Mouse (Mus musculus) liver, adult 2 months (tissue): ENCODE measurements at regions not wholly inside any gene's neighbourhood (a gene's known extent, or its start where the extent isn't known, plus 50 kb on each side); places are given as distances from the start of the nearest gene placed in this dataset.

Source experiments
- DNase-seq: peaks from one replicate; pipeline ENCODE4 v3.0.0-alpha.2; 2011; ENCODE audit warnings: low read depth, low spot score; ENCODE audit errors: extremely low read depth
- H3K27ac ChIP-seq: fragments of 200-500 bp; replicated peaks from 2 replicates; pipeline ENCODE4 v1.5.1; 2012; ENCODE audit warnings: low read depth, mild to moderate bottlenecking, control low read depth, inconsistent platforms, low read length; ENCODE audit not compliant: insufficient read depth
- H3K27me3 ChIP-seq: fragments of 200-500 bp; 2 replicates; pipeline ENCODE4 v1.6.1; 2012; ENCODE audit warnings: mild to moderate bottlenecking, moderate library complexity, low read length, inconsistent platforms; ENCODE audit not compliant: control insufficient read depth, insufficient read depth
- H3K36me3 ChIP-seq: fragments of 200-500 bp; 2 replicates; pipeline ENCODE4 v1.6.1; 2012; ENCODE audit warnings: low read length, inconsistent platforms; ENCODE audit not compliant: control insufficient read depth, insufficient read depth
- H3K4me1 ChIP-seq: fragments of 200-500 bp; 2 replicates; pipeline ENCODE4 v1.6.1; 2011; ENCODE audit warnings: low read length; ENCODE audit not compliant: control insufficient read depth, insufficient read depth
- H3K4me3 ChIP-seq: fragments of 200-500 bp; 2 replicates; pipeline ENCODE4 v1.5.1; 2011; ENCODE audit warnings: low read depth, mild to moderate bottlenecking, control low read depth, low read length, moderate library complexity; ENCODE audit not compliant: insufficient read depth
- H3K79me2 ChIP-seq: fragments of 200-500 bp; 2 replicates; pipeline ENCODE4 v1.6.1; 2012; ENCODE audit warnings: inconsistent platforms, mild to moderate bottlenecking, low read length, moderate library complexity; ENCODE audit not compliant: control insufficient read depth, insufficient read depth
- H3K9ac ChIP-seq: fragments of 200-500 bp; 2 replicates; pipeline ENCODE4 v1.6.1; 2012; ENCODE audit warnings: low read depth, mild to moderate bottlenecking, control low read depth, inconsistent platforms, low read length
- CTCF ChIP-seq: fragments of 200-500 bp; IDR thresholded peaks from 2 replicates; pipeline ENCODE4 v1.5.1; 2011; ENCODE audit warnings: low read depth, low read length, control low read depth
- POLR2A ChIP-seq: fragments of 200-500 bp; IDR thresholded peaks from 2 replicates; pipeline ENCODE4 v1.6.1; 2011; ENCODE audit warnings: low read length, control low read depth; ENCODE audit not compliant: insufficient read depth; ENCODE audit errors: extremely low read depth
- WGBS: fragments of 180-500 bp; shearing (Covaris S2); methylation state at CpG from one replicate; pipeline ENCODE4 v1.1.7; 2018; 5-methylcytosine and 5-hydroxymethylcytosine counted together

DNA sequence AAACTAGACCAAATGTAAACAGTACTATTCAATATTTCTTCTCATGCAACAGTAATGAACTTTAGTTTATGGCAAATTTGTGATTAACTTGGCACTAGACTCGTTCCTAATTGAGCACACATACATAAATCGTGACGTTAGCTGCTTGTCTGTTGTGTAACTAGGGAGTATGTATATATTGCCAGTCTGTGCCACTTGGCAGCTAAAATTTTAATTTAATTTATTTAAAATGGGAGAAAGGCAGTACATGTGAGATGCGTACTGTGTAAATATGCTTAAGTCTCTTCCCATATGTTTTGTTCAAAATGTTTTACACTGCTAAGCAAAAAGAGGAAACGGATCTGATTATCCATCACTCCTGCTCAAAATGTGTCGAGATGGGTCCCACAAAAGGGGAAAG is 553.1 kb downstream of the Rwdd3 start:
- Histone ChIP-seq H3K36me3 (no peaks in the 10 kb centered on the region), H3K27ac (no peak overlapping the region), H3K4me1 (no peaks in the 10 kb centered on the region), H3K4me3 (no peak overlapping the region), H3K27me3 (no peaks in the 10 kb centered on the region), H3K9ac (no peak overlapping the region), H3K79me2 (no peaks in the 10 kb centered on the region)
- WGBS, result 75% methylated on average over 6 of the region's 6 CpGs
- no peak for DNase-seq
- TF ChIP-seq POLR2A, result no peak
- no peak for TF ChIP-seq CTCF

DNA sequence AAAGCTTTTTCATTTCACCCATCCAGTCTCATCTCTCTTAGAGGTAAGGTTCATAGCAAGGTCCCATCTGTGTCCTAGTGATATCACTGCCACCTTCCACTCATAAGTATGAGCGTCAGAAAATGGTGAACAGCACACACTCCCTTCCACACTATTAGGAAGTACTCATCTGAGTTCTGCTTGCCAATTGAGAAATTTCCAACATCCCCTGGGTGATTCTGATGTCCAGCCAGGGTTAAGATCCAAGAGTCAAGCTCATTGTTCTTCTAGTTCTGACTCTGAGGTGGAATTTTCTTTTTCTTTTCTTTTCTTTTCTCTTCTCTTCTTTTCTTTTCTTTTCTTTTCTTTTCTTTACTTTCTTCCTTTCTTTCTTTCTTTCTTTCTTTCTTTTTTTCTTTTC is 577.3 kb downstream of the Rwdd3 start:
- no peak for TF ChIP-seq CTCF
- TF ChIP-seq POLR2A, result no peak
- H3K79me2 ChIP-seq, result no peaks in the 10 kb centered on the region
- no peaks in the 10 kb centered on the region for H3K4me1 ChIP-seq
- no peak overlapping the region for H3K27ac ChIP-seq
- no peak overlapping the region for H3K9ac ChIP-seq
- WGBS, result 78% methylated on average over 1 of the region's 1 CpGs
- no peak for DNase-seq
- no peaks in the 10 kb centered on the region for H3K36me3 ChIP-seq
- H3K4me3 ChIP-seq, result no peak overlapping the region
- no peaks in the 10 kb centered on the region for H3K27me3 ChIP-seq

DNA sequence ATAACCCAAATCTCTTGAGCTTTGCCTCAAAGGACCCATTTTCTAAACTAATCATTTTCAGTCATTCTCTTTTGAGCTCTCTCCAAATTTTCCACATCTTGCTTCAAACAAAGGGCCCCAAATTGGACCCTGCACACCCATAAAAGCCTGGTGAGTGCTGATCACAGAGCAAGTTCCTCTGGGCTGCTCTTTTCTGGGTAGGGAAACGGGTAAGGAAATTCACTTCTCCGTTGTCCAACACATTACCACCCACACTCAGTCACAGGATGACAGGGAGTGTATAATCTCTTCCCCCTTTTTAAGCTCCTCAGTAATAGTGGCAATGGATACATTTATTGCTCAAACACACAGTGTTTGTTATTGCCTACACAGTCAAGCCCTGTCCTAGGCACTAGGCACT is 580.3 kb downstream of the Rwdd3 start:
- no peak for DNase-seq
- Histone ChIP-seq H3K9ac (no peak overlapping the region), H3K4me3 (no peak overlapping the region), H3K36me3 (no peaks in the 10 kb centered on the region), H3K27me3 (no peaks in the 10 kb centered on the region), H3K79me2 (no peaks in the 10 kb centered on the region), H3K27ac (no peak overlapping the region), H3K4me1 (no peaks in the 10 kb centered on the region)
- TF ChIP-seq POLR2A (no peak), CTCF (no peak)
- WGBS, result 72% methylated on average over 2 of the region's 2 CpGs

DNA sequence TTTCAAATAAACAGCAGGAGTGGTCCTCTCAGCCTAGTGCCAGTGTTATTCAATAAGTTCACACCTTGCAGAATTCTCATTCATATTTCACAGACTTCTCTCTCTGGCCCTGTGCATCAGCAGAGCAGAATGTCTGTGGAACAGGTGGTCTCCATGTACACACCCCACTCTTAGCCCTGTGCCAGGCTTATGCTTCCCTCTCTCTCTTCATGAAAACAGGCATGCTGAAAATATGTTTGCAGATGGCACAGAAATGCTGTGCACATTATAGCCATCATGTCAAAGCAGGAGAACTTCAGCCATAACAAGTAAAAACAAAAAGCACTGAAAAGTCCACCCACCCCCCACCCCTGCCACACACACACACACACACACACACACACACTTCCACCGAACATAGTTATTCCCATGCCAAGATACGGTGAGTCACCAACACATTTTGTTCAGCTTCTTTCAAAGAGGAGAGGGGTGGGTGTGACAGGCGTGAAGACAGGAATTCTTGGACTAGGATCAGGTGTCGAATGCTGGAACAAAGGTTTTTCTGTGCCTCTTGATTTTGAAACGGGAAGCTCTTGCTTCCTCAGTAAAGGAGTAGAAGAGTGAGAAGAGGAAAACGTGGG is 600.6 kb downstream of the Rwdd3 start:
- no peak for DNase-seq
- H3K4me3 ChIP-seq, result no peak overlapping the region
- H3K79me2 ChIP-seq, result no peaks in the 10 kb centered on the region
- H3K27ac ChIP-seq, result no peak overlapping the region
- 65% methylated on average over 6 of the region's 6 CpGs for WGBS
- no peak overlapping the region for H3K9ac ChIP-seq
- H3K4me1 ChIP-seq, result no peaks in the 10 kb centered on the region
- TF ChIP-seq CTCF (no peak), POLR2A (no peak)
- no peaks in the 10 kb centered on the region for H3K36me3 ChIP-seq
- H3K27me3 ChIP-seq, result no peaks in the 10 kb centered on the region

DNA sequence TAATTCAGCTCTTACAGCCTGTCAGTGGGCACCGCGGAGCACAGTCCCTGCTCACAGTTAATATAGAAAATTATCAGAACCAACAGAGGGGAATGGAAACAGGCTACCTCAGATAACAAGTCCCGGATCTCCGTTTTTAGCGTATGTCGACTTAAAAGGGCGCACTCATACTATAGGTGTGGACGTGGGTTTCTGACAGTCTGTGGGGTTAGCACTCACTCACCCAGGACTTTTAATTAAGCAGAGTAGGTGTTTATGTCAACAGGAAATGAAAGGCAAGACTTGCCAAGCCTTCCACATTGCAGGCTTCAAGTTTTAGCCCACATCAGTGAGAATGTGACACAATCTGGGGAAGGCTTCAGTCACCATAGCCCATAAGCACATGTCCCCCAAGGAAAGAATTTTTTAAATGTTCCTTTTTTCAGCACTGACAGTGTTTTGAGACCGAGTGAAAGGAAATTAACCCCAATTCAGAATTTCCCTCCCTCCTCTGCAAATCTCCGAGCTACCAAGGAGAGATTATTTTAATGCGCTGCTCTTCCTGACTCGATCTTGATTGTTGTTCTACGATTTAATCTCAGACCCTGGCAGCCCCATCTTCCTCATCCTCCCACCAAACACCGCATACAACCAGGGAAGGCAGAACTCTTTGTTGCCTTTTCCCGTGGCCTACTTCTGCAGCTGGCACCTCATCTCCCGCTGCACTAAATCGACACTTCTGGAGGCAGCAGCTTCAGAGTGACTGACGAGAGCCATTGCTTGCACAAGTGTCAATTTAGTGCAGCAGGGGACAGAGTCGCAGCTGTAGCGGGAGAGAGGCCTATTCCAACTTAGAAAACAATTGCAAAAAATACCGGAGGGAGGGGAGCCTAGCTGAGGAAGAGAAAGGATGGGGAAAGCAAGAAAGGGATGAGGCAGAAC is 629.7 kb downstream of the Rwdd3 start:
- H3K27me3 ChIP-seq, result 0 out of 2 replicates have a peak, but pooled peaks cover 2% of the 10 kb centered on the region
- TF ChIP-seq POLR2A (no peak), CTCF (no peak)
- no peak overlapping the region for H3K27ac ChIP-seq
- no peak for DNase-seq
- no peaks in the 10 kb centered on the region for H3K79me2 ChIP-seq
- no peaks in the 10 kb centered on the region for H3K36me3 ChIP-seq
- H3K4me3 ChIP-seq, result no peak overlapping the region
- no peak overlapping the region for H3K9ac ChIP-seq
- H3K4me1 ChIP-seq, result no peaks in the 10 kb centered on the region
- 50% methylated on average over 21 of the region's 21 CpGs for WGBS

DNA sequence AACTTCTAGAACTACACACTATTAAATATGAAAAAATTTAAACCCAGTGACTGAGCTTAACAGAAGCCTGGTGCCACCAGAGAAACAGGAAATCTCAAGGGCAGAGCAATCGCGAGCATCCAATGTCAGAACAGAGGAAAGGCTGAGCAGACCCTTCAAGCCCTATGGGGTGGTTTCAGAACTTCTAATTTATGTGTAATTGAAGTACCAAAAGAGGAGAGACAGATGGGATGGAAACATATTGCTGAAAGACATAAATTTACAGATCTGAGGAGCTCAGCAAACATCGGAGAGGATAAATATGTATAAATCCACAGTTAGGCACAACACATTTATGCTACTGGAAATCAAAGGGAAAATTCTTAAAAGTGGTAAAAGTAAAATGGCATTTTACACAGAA is 637.6 kb downstream of the Rwdd3 start:
- no peaks in the 10 kb centered on the region for H3K27me3 ChIP-seq
- no peak for DNase-seq
- WGBS, result 81% methylated on average over 3 of the region's 3 CpGs
- no peak for TF ChIP-seq CTCF
- no peak for TF ChIP-seq POLR2A
- no peak overlapping the region for H3K27ac ChIP-seq
- H3K9ac ChIP-seq, result no peak overlapping the region
- no peaks in the 10 kb centered on the region for H3K4me1 ChIP-seq
- no peaks in the 10 kb centered on the region for H3K79me2 ChIP-seq
- H3K36me3 ChIP-seq, result no peaks in the 10 kb centered on the region
- no peak overlapping the region for H3K4me3 ChIP-seq
